Mouse (Mus musculus) bone marrow, adult 2 months (tissue): ENCODE results near the gene Jph2.

Experiments
- CTCF ChIP-seq: fragments of 200-500 bp; IDR thresholded peaks from 2 replicates; pipeline ENCODE4 v1.5.1; 2011; ENCODE audit warnings: low read length, control low read depth; ENCODE audit not compliant: control insufficient read depth, insufficient read depth
- POLR2A ChIP-seq: fragments of 200-500 bp; IDR thresholded peaks from 2 replicates; pipeline ENCODE4 v1.6.1; 2011; ENCODE audit warnings: low read depth, mild to moderate bottlenecking, control low read depth, low read length, borderline replicate concordance; ENCODE audit not compliant: control insufficient read depth

- TF ChIP-seq CTCF (no peak), POLR2A (no peak)
Observed at GRCm38 (mm10) chr2:163437800-163438199, 40.0 kb upstream of the Jph2 start.
